In the genomic region with DNA sequence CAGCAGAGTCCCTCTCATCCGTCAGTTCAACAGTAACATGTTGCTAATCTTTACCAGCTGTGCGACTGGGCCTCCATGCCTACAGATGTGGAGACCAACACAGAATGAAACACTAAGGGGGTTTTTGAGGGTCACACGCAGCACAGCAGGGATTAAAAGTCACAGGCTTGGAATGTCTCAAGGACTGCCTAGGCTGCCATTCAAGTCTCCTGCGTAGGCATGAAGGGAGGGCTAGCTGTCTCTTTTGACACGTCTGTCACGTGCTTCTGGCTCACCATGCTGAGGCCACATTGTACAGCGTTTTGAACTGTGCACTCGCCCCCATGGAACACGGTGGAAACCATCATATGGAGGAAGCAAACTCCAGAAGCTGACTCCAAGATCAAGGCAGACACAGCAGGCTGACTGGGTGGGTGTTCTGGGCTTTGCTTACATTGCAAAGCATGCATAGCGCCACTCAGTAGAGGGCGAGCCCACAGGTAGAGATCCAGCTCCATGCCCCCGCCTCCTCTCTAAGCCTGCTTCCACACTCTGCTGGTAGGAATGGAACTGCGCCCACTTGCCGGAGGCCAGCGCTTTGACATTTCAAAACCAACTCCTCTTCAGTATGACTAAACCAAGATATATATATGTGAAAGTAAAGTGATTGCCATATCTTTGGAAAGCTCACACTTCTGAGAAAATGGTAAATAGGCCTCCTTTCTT, we compare ENCODE assay signal across 13 mouse cellular contexts.
DNase-seq lines count a peak whose midpoint lies in the region; ATAC-seq and TF ChIP-seq lines count a peak whose summit lies in the region.
"Had no signal": no experiment of that assay in that cellular context is flagged by ENCODE, and none has a peak within 500 bp of the region (broad histone marks: within the 10 kb centered on the region; RNA-seq: fewer than 3 reads in every experiment).

No protein-coding gene starts in this region.

- H3K36me3 ChIP-seq in neural tube, embryonic 15.5 days: no peaks in the 10 kb centered on the region
- H3K36me3 ChIP-seq: limb, embryonic 15.5 days had no signal

- no peak overlapping the region for H3K4me2 ChIP-seq in neural tube, embryonic 15.5 days
- H3K4me2 ChIP-seq: limb, embryonic 15.5 days had no signal

- DNase-seq in frontal cortex, postnatal 10 days (ENCODE audit: low spot score in 2 of 2): no peak
- peak; percentile 41 for DNase-seq in neural tube, embryonic 10.5 days (ENCODE audit: extremely low spot score, low spot score)
- peak; percentile 59 to 83 for DNase-seq in left cerebral cortex, adult 9 months (ENCODE audit: low spot score in 2 of 2)
- DNase-seq in telencephalon, adult 2 months (ENCODE audit: low read depth, low spot score): peak; percentile 82
- DNase-seq in thymus, postnatal 25 days: no peak
- DNase-seq in lung, adult 2 months: no peak
- DNase-seq: cerebellum, adult 2 months; gastrocnemius, postnatal 14 days; lung, postnatal 10 days had no signal

- H3K4me1 ChIP-seq in neural tube, embryonic 15.5 days: no peaks in the 10 kb centered on the region
- no peaks in the 10 kb centered on the region for H3K4me1 ChIP-seq in lung, adult 2 months (ENCODE audit: control insufficient read depth, insufficient read depth, low read length)
- H3K4me1 ChIP-seq: limb, embryonic 15.5 days had no signal

- ATAC-seq in frontal cortex, adult (ENCODE audit: low TSS enrichment): peak; percentile 97
- ATAC-seq in neural tube, embryonic 15.5 days (ENCODE audit: low FRiP score): no peak
- ATAC-seq: hindbrain, postnatal 0 days had no signal

- no peaks in the 10 kb centered on the region for H3K9me3 ChIP-seq in neural tube, embryonic 15.5 days (replicated peaks)
- H3K9me3 ChIP-seq: limb, embryonic 15.5 days had no signal

- TF ChIP-seq POLR2A in lung, adult 2 months (IDR thresholded peaks at IDR 0.05; ENCODE audit: borderline replicate concordance, extremely low read depth, low read depth, low read length): no peak

- 88% methylated on average over 15 of the region's 15 CpGs for WGBS in neural tube, embryonic 15.5 days
- 82% methylated on average over 15 of the region's 15 CpGs for WGBS in lung, adult 2 months

- no peak overlapping the region for H3K4me3 ChIP-seq in neural tube, embryonic 15.5 days (replicated peaks)
- H3K4me3 ChIP-seq in lung, adult 2 months (replicated peaks; ENCODE audit: extremely low read depth, low read depth, low read length): no peak overlapping the region
- H3K4me3 ChIP-seq: limb, embryonic 15.5 days had no signal

- no peak overlapping the region for H3K27ac ChIP-seq in neural tube, embryonic 15.5 days (replicated peaks)
- H3K27ac ChIP-seq: hindbrain, postnatal 0 days; limb, embryonic 15.5 days had no signal

- H3K27me3 ChIP-seq in neural tube, embryonic 15.5 days (replicated peaks): no peaks in the 10 kb centered on the region
- H3K27me3 ChIP-seq: limb, embryonic 15.5 days had no signal

- no peak for TF ChIP-seq CTCF in lung, adult 2 months (IDR thresholded peaks at IDR 0.05; ENCODE audit: insufficient read depth, low read length)

- no peak overlapping the region for H3K9ac ChIP-seq in neural tube, embryonic 15.5 days (replicated peaks)
- H3K9ac ChIP-seq: limb, embryonic 15.5 days had no signal

Comparison
In these comparisons a context has a peak if more than half of its experiments do, and no peak if none do; other contexts are left out.
1. DNase-seq: peak in neural tube, embryonic 10.5 days (single experiment), left cerebral cortex, adult 9 months (2 of 2) and telencephalon, adult 2 months (single experiment); none in frontal cortex, postnatal 10 days (0 of 2), thymus, postnatal 25 days (single experiment) and lung, adult 2 months (single experiment).